Comparison of ENCODE assay signal across 8 mouse cellular contexts in genomic region chr11:120727169-120727527, GRCm38 (mm10). TPM values are rescaled to one million over a fixed set of nuclear protein-coding genes. Genes with fewer than 3 reads are reported as not detected.
A peak's percentile ranks its signal among the peaks of the same experiment; 100 is the strongest.
DNase-seq lines count a peak whose midpoint lies in the region; ATAC-seq and TF ChIP-seq lines count a peak whose summit lies in the region.

Gene Dcxr, minus strand, starts transcription at chr11:120727281.

- TF ChIP-seq CTCF in liver, embryonic 14.5 days (IDR thresholded peaks at IDR 0.05; ENCODE audit: low read depth), result peak; percentile 50

- H3K9ac ChIP-seq in ES-E14 (ENCODE audit: insufficient read depth, low read depth, low read length, poor library complexity, severe bottlenecking), result peak within 1 kb of the TSS; percentile 77
- H3K9ac ChIP-seq in forebrain, embryonic 11.5 days (ENCODE audit: low read length), result peak within 1 kb of the TSS; percentile 48
- H3K9ac ChIP-seq in heart, embryonic 15.5 days, result peak within 1 kb of the TSS; percentile 61
- peak within 1 kb of the TSS; percentile 49 for H3K9ac ChIP-seq in liver, embryonic 14.5 days (replicated peaks)
- peak within 1 kb of the TSS; percentile 73 for H3K9ac ChIP-seq in stomach, embryonic 16.5 days (ENCODE audit: low read length)

- TF ChIP-seq EP300 in liver, embryonic 14.5 days (IDR thresholded peaks at IDR 0.05; ENCODE audit: low read depth), result no peak

- peaks cover 4% of the 10 kb centered on the region for H3K27me3 ChIP-seq in forebrain, embryonic 11.5 days (ENCODE audit: control insufficient read depth, insufficient read depth, low read length)
- peaks cover 52% of the 10 kb centered on the region for H3K27me3 ChIP-seq in heart, embryonic 15.5 days
- H3K27me3 ChIP-seq in liver, embryonic 14.5 days (ENCODE audit: control insufficient read depth, insufficient read depth, low read length), result peaks cover 7% of the 10 kb centered on the region
- H3K27me3 ChIP-seq in stomach, embryonic 16.5 days (ENCODE audit: control insufficient read depth, insufficient read depth, low read length), result no peaks in the 10 kb centered on the region

- H3K36me3 ChIP-seq in ES-E14 (ENCODE audit: control insufficient read depth, insufficient read depth, low read length, poor library complexity, severe bottlenecking), result peaks cover 12% of the 10 kb centered on the region
- no peaks in the 10 kb centered on the region for H3K36me3 ChIP-seq in forebrain, embryonic 11.5 days (ENCODE audit: control insufficient read depth, insufficient read depth, low read length)
- no peaks in the 10 kb centered on the region for H3K36me3 ChIP-seq in heart, embryonic 15.5 days
- no peaks in the 10 kb centered on the region for H3K36me3 ChIP-seq in liver, embryonic 14.5 days (replicated peaks; ENCODE audit: control insufficient read depth, insufficient read depth, low read depth)
- H3K36me3 ChIP-seq in stomach, embryonic 16.5 days (ENCODE audit: control insufficient read depth, insufficient read depth, low read length), result no peaks in the 10 kb centered on the region; the same call in 1 of the 2 replicates

- H3K27ac ChIP-seq in ES-E14 (ENCODE audit: insufficient read depth, low read depth, low read length, poor library complexity, severe bottlenecking), result no peak within 1 kb of the TSS
- no peak within 1 kb of the TSS for H3K27ac ChIP-seq in forebrain, embryonic 11.5 days (ENCODE audit: low read depth, low read length)
- H3K27ac ChIP-seq in heart, embryonic 15.5 days, result no peak within 1 kb of the TSS
- no peak within 1 kb of the TSS for H3K27ac ChIP-seq in liver, embryonic 14.5 days
- H3K27ac ChIP-seq in stomach, embryonic 16.5 days (ENCODE audit: low read length), result peak within 1 kb of the TSS; percentile 49; the same call in 1 of the 2 replicates

- WGBS in forebrain, embryonic 11.5 days, result under 1% methylated on average over 14 of the region's 14 CpGs
- under 1% methylated on average over 14 of the region's 14 CpGs for WGBS in heart, embryonic 15.5 days
- WGBS in liver, embryonic 14.5 days (ENCODE audit: insufficient replicate concordance), result under 1% methylated on average over 14 of the region's 14 CpGs
- WGBS in stomach, embryonic 16.5 days, result under 1% methylated on average over 14 of the region's 14 CpGs

- H3K4me2 ChIP-seq in forebrain, embryonic 11.5 days (ENCODE audit: low read depth, low read length, severe bottlenecking), result peak within 1 kb of the TSS; percentile 87
- H3K4me2 ChIP-seq in heart, embryonic 15.5 days, result peak within 1 kb of the TSS; percentile 86
- peak within 1 kb of the TSS; percentile 79 for H3K4me2 ChIP-seq in liver, embryonic 14.5 days (ENCODE audit: low read depth)
- H3K4me2 ChIP-seq in stomach, embryonic 16.5 days (ENCODE audit: low read depth, low read length), result peak within 1 kb of the TSS; percentile 76

- no peak for DNase-seq in ES-E14 (ENCODE audit: low read depth, low spot score)
- DNase-seq in c-Kit-positive CD71-positive TER-119-positive erythroid progenitor cells, embryonic 14.5 days (ENCODE audit: low spot score), result peak; percentile 83
- DNase-seq in forebrain, embryonic 11.5 days (ENCODE audit: low spot score), result peak; percentile 88
- peak; percentile 95 for DNase-seq in kidney, postnatal 14 days
- DNase-seq in liver, embryonic 14.5 days (ENCODE audit: low read depth in 3 of 3, low spot score in 3 of 3), result peak; percentile 75 to 80 (median 78)
- peak; percentile 84 for DNase-seq in neural tube, embryonic 10.5 days (ENCODE audit: extremely low spot score, low spot score)

- in situ Hi-C loops in ES-E14 (cut with MboI; ENCODE audit: low sequenced_read_pairs in 2 of 2, unreplicated experiment in 2 of 2), result loop anchor here in 1 of 2 experiments (5.0 kb wide), 1 partner anchor 50 kb away; no protein-coding TSS in a partner anchor

- H3K4me3 ChIP-seq in ES-E14 (ENCODE audit: insufficient read depth in 1 of 2, low read depth in 1 of 2, low read length in 2 of 2, poor library complexity in 1 of 2, severe bottlenecking in 1 of 2), result peak within 1 kb of the TSS; percentile 89 to 93
- peak within 1 kb of the TSS; percentile 50 for H3K4me3 ChIP-seq in forebrain, embryonic 11.5 days (ENCODE audit: low read depth, low read length)
- H3K4me3 ChIP-seq in heart, embryonic 15.5 days, result peak within 1 kb of the TSS; percentile 67
- peak within 1 kb of the TSS; percentile 46 to 62 for H3K4me3 ChIP-seq in liver, embryonic 14.5 days (ENCODE audit: insufficient read depth in 1 of 2, low read depth in 2 of 2, low read length in 2 of 2)
- H3K4me3 ChIP-seq in stomach, embryonic 16.5 days (replicated peaks; ENCODE audit: low read length), result peak within 1 kb of the TSS; percentile 68

- H3K9me3 ChIP-seq in ES-E14 (ENCODE audit: control insufficient read depth, insufficient read depth, low read depth, low read length), result no peaks in the 10 kb centered on the region
- no peaks in the 10 kb centered on the region for H3K9me3 ChIP-seq in forebrain, embryonic 11.5 days (ENCODE audit: control insufficient read depth, low read length)
- H3K9me3 ChIP-seq in heart, embryonic 15.5 days (replicated peaks), result no peaks in the 10 kb centered on the region
- H3K9me3 ChIP-seq in liver, embryonic 14.5 days (ENCODE audit: control insufficient read depth, low read length), result no peaks in the 10 kb centered on the region
- no peaks in the 10 kb centered on the region for H3K9me3 ChIP-seq in stomach, embryonic 16.5 days (replicated peaks; ENCODE audit: control insufficient read depth, low read length)

- ATAC-seq in forebrain, embryonic 11.5 days (replicated peaks; ENCODE audit: low FRiP score), result peak; percentile 88
- peak; percentile 86 for ATAC-seq in heart, embryonic 15.5 days (replicated peaks; ENCODE audit: insufficient number of reproducible peaks, insufficient read depth, low FRiP score, low read depth)
- ATAC-seq in liver, embryonic 14.5 days (ENCODE audit: insufficient read depth), result peak; percentile 83
- ATAC-seq in stomach, embryonic 16.5 days (ENCODE audit: insufficient read depth, low FRiP score), result peak; percentile 91

- H3K4me1 ChIP-seq in ES-E14 (ENCODE audit: control insufficient read depth in 2 of 2, insufficient read depth in 2 of 2, low read length in 2 of 2, poor library complexity in 1 of 2), result peaks cover 3 to 11% of the 10 kb centered on the region in 2 experiments; a peak in 1 of 4 replicates
- H3K4me1 ChIP-seq in forebrain, embryonic 11.5 days (replicated peaks; ENCODE audit: control insufficient read depth, insufficient read depth, low read length), result peaks cover 3% of the 10 kb centered on the region; the same call in 1 of the 2 replicates
- peaks cover 11% of the 10 kb centered on the region for H3K4me1 ChIP-seq in heart, embryonic 15.5 days (replicated peaks)
- H3K4me1 ChIP-seq in liver, embryonic 14.5 days (replicated peaks; ENCODE audit: control insufficient read depth in 2 of 2, insufficient read depth in 2 of 2, low read length in 1 of 2), result peaks cover 0 to 6% of the 10 kb centered on the region in 2 experiments; a peak in 2 of 4 replicates
- H3K4me1 ChIP-seq in stomach, embryonic 16.5 days (ENCODE audit: control insufficient read depth, insufficient read depth, low read length), result peaks cover 9% of the 10 kb centered on the region

TF ChIP-seq in ES-E14, 5 proteins besides CTCF, POLR2A, EP300 and RAD21:
- TF ChIP-seq ZNF384 (IDR thresholded peaks at IDR 0.05; ENCODE audit: low read depth, low read length) (no peak), HCFC1 (IDR thresholded peaks at IDR 0.05; ENCODE audit: borderline replicate concordance, insufficient read depth, low read length) (no peak), ZC3H11A (IDR thresholded peaks at IDR 0.05; ENCODE audit: borderline replicate concordance, low read depth, low read length) (no peak), MAFK (IDR thresholded peaks at IDR 0.05; ENCODE audit: insufficient read depth, low read depth, low read length) (no peak), CHD2 (IDR thresholded peaks at IDR 0.05; ENCODE audit: low read depth, low read length) (no peak)

RNA-seq across cellular contexts. Expression of gene Dcxr, which starts in this region (rescaled TPM):
- 43.6 and 66.6 TPM in 2 replicates for total RNA-seq in ES-E14 (2012; rRNA removed)
- polyA plus RNA-seq in forebrain, embryonic 11.5 days (2014; fragmentation: Nextera tagmentation; extraction: Ambion mirVana), result 10.8 and 11.8 TPM in 2 replicates
- 7.0 and 16.7 TPM in 2 replicates for polyA plus RNA-seq in heart, embryonic 15.5 days (2015; fragmentation: Nextera tagmentation; extraction: Ambion mirVana)
- 10.4 and 11.3 TPM in 2 replicates for polyA plus RNA-seq in liver, embryonic 14.5 days (2012; rRNA removed)
- 15.1 and 17.0 TPM in 2 replicates for polyA plus RNA-seq in liver, embryonic 14.5 days (2014; fragmentation: Nextera tagmentation; extraction: Ambion mirVana)
- polyA plus RNA-seq in stomach, embryonic 16.5 days (2015; fragmentation: Nextera tagmentation; extraction: Ambion mirVana), result 43.0 and 46.0 TPM in 2 replicates
